Mouse (Mus musculus) right cerebral cortex, postnatal 25 days (tissue): ENCODE measurements around the gene Mettl4.
"Not testable (repeated sequence)": the region's sequence is repeated elsewhere in the genome, so short reads cannot be mapped to it uniquely, and the experiment has no call there.

Source experiments
- DNase-seq: peaks from one replicate; pipeline ENCODE4 v3.0.0; 2022

Gene Mettl4

GRCm38 (mm10) chr17:94749466-94750135 is at the start of gene Mettl4:
Gene Mettl4, minus strand, starts transcription at chr17:94750019.
- peak; percentile 93 for DNase-seq

GRCm38 (mm10) chr17:94778871-94779482 is 29.2 kb upstream of the Mettl4 start:
- DNase-seq = no peak

GRCm38 (mm10) chr17:94768491-94768890 is 18.7 kb upstream of the Mettl4 start:
- no peak for DNase-seq

GRCm38 (mm10) chr17:94764711-94765110 is 14.9 kb upstream of the Mettl4 start:
- DNase-seq = no peak

GRCm38 (mm10) chr17:94764011-94764410 is 14.2 kb upstream of the Mettl4 start:
- no peak for DNase-seq

- no peak for DNase-seq
These were observed 12.6 kb upstream of the Mettl4 start for GRCm38 (mm10) chr17:94762405-94762804.

- no peak for DNase-seq
These were observed 414 bp upstream of the Mettl4 start for GRCm38 (mm10) chr17:94750136-94750729.

- DNase-seq = no peak
These were observed 11.6 kb downstream of the Mettl4 start for GRCm38 (mm10) chr17:94738173-94738572.

GRCm38 (mm10) chr17:94735885-94736284 is 13.9 kb downstream of the Mettl4 start:
- DNase-seq = no peak

- DNase-seq = no peak
These were observed 14.4 kb downstream of the Mettl4 start for GRCm38 (mm10) chr17:94735437-94735836.

- not testable (repeated sequence) for DNase-seq
These were observed 19.4 kb downstream of the Mettl4 start for GRCm38 (mm10) chr17:94730416-94730815.

GRCm38 (mm10) chr17:94726750-94727149 is 23.1 kb downstream of the Mettl4 start:
- DNase-seq = no peak

- no peak for DNase-seq
These were observed 76.1 kb downstream of the Mettl4 start for GRCm38 (mm10) chr17:94673515-94674317.
